Mouse (Mus musculus) liver, embryonic 11.5 days (tissue): ENCODE results near the gene Mep1a. TPM values are rescaled to one million over a fixed set of nuclear protein-coding genes. Genes with fewer than 3 reads are reported as not detected.

Source experiments
- ATAC-seq: fragments of 200-750 bp; cut with Nextera tagmentation; replicated peaks from 2 replicates; pipeline ENCODE4 v1.8.0; 2017; ENCODE audit warnings: moderate number of reproducible peaks, mild to moderate bottlenecking, moderate TSS enrichment, moderate library complexity; ENCODE audit not compliant: low FRiP score
- DNase-seq: peaks from one replicate; pipeline ENCODE4 v3.0.0-alpha.2; 2017; ENCODE audit warnings: low spot score
- H3K27ac ChIP-seq: fragments of 300-500 bp; sonication (generic); 2 replicates; pipeline ENCODE4 v1.5.1; 2014; ENCODE audit warnings: mild to moderate bottlenecking, low read depth, low read length, control low read depth
- H3K27me3 ChIP-seq: fragments of 300-500 bp; sonication (generic); replicated peaks from 2 replicates; pipeline ENCODE4 v1.6.1; 2014; ENCODE audit warnings: low read length, mixed read lengths; ENCODE audit not compliant: control insufficient read depth, insufficient read depth
- H3K36me3 ChIP-seq: fragments of 300-500 bp; sonication (generic); 2 replicates; pipeline ENCODE4 v1.6.1; 2014; ENCODE audit warnings: mild to moderate bottlenecking, low read length, moderate library complexity, mixed read lengths; ENCODE audit not compliant: control insufficient read depth, insufficient read depth
- H3K4me1 ChIP-seq: fragments of 300-500 bp; sonication (generic); replicated peaks from 2 replicates; pipeline ENCODE4 v1.6.1; 2014; ENCODE audit warnings: low read length, mixed read lengths; ENCODE audit not compliant: control insufficient read depth, insufficient read depth
- H3K4me2 ChIP-seq: fragments of 300-500 bp; sonication (generic); 2 replicates; pipeline ENCODE4 v1.6.1; 2014; ENCODE audit warnings: mild to moderate bottlenecking, control low read depth, moderate library complexity
- H3K4me3 ChIP-seq: fragments of 300-500 bp; sonication (generic); 2 replicates; pipeline ENCODE4 v1.5.1; 2014; ENCODE audit warnings: low read depth, low read length, control low read depth
- H3K9ac ChIP-seq: fragments of 300-500 bp; sonication (generic); 2 replicates; pipeline ENCODE4 v1.6.1; 2014; ENCODE audit warnings: low read depth, low read length, control low read depth
- H3K9me3 ChIP-seq: fragments of 300-500 bp; sonication (generic); 2 replicates; pipeline ENCODE4 v1.6.1; 2016; ENCODE audit warnings: low read length, inconsistent platforms, mixed read lengths; ENCODE audit not compliant: control insufficient read depth
- WGBS: fragments of 180-500 bp; shearing (Covaris S2); extraction: QIAGEN DNeasy Blood & Tissue Kit; methylation state at CpG from one replicate; pipeline ENCODE4 v1.1.7; 2014; 5-methylcytosine and 5-hydroxymethylcytosine counted together
- polyA plus RNA-seq: library from polyadenylated mRNA; unstranded; fragments of >200 nt; fragmentation: Nextera tagmentation; extraction: Ambion mirVana; gene quantifications from 2 replicates; pipeline ENCODE4 v1.2.1, GENCODE M21; 2014

Gene Mep1a
- polyA plus RNA-seq, 1 experiment from 2014 or later, result not detected

DNA sequence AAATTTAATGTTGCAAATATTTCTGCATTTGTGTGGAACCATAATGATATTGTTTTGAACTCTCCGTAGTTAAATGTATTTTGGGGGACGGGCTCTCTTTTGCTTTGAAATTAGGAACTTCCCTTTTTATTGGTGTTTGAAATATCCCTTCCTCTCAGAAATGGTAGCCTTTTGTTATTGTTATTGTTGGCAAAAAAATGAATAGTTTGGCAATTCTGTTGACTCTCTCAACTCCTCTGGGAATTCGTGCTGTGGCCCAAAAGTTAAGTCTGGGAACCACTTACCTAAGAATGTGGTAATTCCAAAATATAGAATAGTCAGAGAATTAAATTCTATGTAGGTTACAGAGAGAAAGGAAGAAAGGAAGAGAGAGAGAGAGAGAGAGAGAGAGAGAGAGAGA lies 17.6 kb upstream of the Mep1a start:
- no peak for ATAC-seq
- DNase-seq, result no peak
- Histone ChIP-seq H3K9me3 (no peaks in the 10 kb centered on the region), H3K27me3 (no peaks in the 10 kb centered on the region), H3K9ac (no peak overlapping the region), H3K27ac (no peak overlapping the region), H3K4me1 (no peaks in the 10 kb centered on the region), H3K4me3 (no peak overlapping the region), H3K4me2 (no peak overlapping the region), H3K36me3 (no peaks in the 10 kb centered on the region)
- 55% methylated on average over 3 of the region's 3 CpGs for WGBS

GRCm38 (mm10) chr17:43518644-43519409 lies 16.2 kb upstream of the Mep1a start:
- 0 out of 2 replicates have a peak, but pooled peaks have one; percentile 29 for ATAC-seq
- Histone ChIP-seq H3K4me2 (no peak overlapping the region), H3K9ac (no peak overlapping the region), H3K4me1 (no peaks in the 10 kb centered on the region), H3K27me3 (no peaks in the 10 kb centered on the region), H3K27ac (no peak overlapping the region), H3K36me3 (no peaks in the 10 kb centered on the region), H3K4me3 (no peak overlapping the region), H3K9me3 (no peaks in the 10 kb centered on the region)
- WGBS, result 27% methylated on average over 18 of the region's 18 CpGs
- DNase-seq, result peak; percentile 39

DNA sequence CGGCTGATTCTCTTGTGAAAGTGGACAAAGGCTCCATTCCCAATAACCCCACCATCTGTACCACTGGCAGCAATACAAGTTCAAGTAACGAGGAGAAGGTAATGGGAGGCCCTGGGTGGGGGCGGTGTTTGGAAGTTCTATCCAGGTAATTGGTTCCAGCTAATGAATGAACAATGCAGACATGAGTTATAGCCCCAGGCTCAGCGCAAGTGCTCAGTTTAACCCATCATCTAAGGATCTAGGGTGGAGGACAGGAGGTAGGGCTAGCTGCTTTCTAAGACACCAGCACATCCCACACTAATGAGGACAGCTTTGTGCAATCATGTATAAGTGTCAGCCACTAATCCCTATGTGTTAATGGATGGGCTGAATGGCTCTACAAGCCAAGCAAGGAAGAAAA lies 8.2 kb upstream of the Mep1a start:
- ATAC-seq, result no peak

DNA sequence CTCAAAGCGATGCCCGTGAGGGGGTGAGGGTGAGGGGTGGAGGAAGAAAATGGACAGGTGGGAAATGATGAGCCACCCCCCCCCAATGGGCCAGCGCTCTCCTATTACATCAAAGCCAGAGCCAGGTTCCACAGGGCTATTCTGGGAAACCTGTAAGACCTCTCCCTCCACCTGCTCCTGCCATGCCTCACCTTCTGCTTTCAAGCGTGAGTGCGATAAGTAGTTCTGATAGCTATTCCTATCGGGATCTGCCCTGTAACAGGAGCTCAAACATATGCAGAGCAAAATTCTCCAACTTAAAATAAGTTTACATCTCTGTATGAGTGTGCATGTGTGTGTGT lies 2.0 kb upstream of the Mep1a start:
- WGBS, result 69% methylated on average over 6 of the region's 6 CpGs
- no peak overlapping the region for H3K27ac ChIP-seq
- no peaks in the 10 kb centered on the region for H3K36me3 ChIP-seq
- no peak overlapping the region for H3K4me3 ChIP-seq
- no peak overlapping the region for H3K4me2 ChIP-seq
- H3K27me3 ChIP-seq, result no peaks in the 10 kb centered on the region
- no peaks in the 10 kb centered on the region for H3K9me3 ChIP-seq
- DNase-seq (no peak), ATAC-seq (no peak)
- H3K9ac ChIP-seq, result no peak overlapping the region
- H3K4me1 ChIP-seq, result no peaks in the 10 kb centered on the region

More for the DNA sequence above, 8.2 kb upstream of the Mep1a start:
- no peak for DNase-seq
- Histone ChIP-seq H3K9me3 (no peaks in the 10 kb centered on the region), H3K36me3 (no peaks in the 10 kb centered on the region), H3K4me1 (no peaks in the 10 kb centered on the region), H3K27ac (no peak overlapping the region), H3K9ac (no peak overlapping the region), H3K4me2 (no peak overlapping the region), H3K4me3 (no peak overlapping the region), H3K27me3 (no peaks in the 10 kb centered on the region)
- WGBS, result 81% methylated on average over 4 of the region's 4 CpGs

GRCm38 (mm10) chr17:43503861-43504593 lies 1.4 kb upstream of the Mep1a start:
- WGBS, result 51% methylated on average over 4 of the region's 4 CpGs
- Histone ChIP-seq H3K9me3 (no peaks in the 10 kb centered on the region), H3K27ac (no peak overlapping the region), H3K4me2 (no peak overlapping the region), H3K36me3 (no peaks in the 10 kb centered on the region), H3K9ac (no peak overlapping the region), H3K27me3 (no peaks in the 10 kb centered on the region), H3K4me1 (no peaks in the 10 kb centered on the region), H3K4me3 (no peak overlapping the region)
- ATAC-seq (no peak), DNase-seq (no peak)

DNA sequence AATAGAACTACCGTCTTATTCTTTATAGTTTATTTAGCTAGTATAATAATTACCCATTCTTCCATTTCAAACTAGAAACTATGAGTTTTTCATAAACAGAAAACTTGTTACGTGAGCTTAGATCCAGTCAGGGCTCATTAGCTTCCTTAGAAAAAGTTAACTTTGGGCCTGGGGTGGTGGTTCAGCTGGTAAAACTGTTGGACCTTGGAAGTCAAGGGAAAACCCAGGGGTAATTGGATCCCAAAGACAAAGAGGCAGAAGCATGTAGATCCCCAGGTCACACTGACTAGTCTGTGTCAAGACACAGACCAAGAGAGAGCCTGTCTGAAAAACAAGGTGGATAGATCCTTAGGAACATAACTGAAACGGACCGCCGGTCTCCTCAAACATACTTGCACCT lies 981 bp downstream of the Mep1a start:
- H3K9ac ChIP-seq, result no peak overlapping the region
- no peak overlapping the region for H3K27ac ChIP-seq
- no peak for ATAC-seq
- no peaks in the 10 kb centered on the region for H3K9me3 ChIP-seq
- no peak for DNase-seq
- H3K4me2 ChIP-seq, result no peak overlapping the region
- no peaks in the 10 kb centered on the region for H3K36me3 ChIP-seq
- H3K4me3 ChIP-seq, result no peak overlapping the region
- WGBS, result 92% methylated on average over 5 of the region's 5 CpGs
- H3K27me3 ChIP-seq, result no peaks in the 10 kb centered on the region
- no peaks in the 10 kb centered on the region for H3K4me1 ChIP-seq

- H3K9ac ChIP-seq, result no peak overlapping the region
- H3K27me3 ChIP-seq, result no peaks in the 10 kb centered on the region
- H3K4me2 ChIP-seq, result no peak overlapping the region
- no peaks in the 10 kb centered on the region for H3K9me3 ChIP-seq
- ATAC-seq, result no peak
- H3K36me3 ChIP-seq, result no peaks in the 10 kb centered on the region
- H3K27ac ChIP-seq, result no peak overlapping the region
- DNase-seq, result no peak
- 41% methylated on average over 3 of the region's 3 CpGs for WGBS
- H3K4me3 ChIP-seq, result no peak overlapping the region
- no peaks in the 10 kb centered on the region for H3K4me1 ChIP-seq
Measured at GRCm38 (mm10) chr17:43501223-43501622, 1.4 kb downstream of the Mep1a start.

DNA sequence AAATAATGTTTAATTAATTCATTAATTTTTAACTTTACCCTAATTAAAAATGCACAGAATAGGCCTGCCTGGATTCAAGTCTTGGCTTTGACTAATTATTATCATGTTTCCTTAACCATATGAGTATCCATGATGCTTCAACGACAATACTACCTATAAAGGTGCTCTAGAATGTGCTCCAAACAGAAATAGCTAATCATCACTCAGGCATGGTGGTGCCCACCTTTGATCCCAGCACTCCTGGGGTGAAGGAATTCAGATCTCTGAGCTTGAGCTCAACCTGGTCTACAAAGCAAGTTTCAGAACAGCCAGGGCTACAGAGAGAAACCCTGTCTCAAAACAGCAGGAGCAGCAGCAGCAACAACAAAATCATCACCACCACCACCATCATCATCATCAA lies 2.1 kb downstream of the Mep1a start:
- Histone ChIP-seq H3K27ac (no peak overlapping the region), H3K9me3 (no peaks in the 10 kb centered on the region), H3K27me3 (no peaks in the 10 kb centered on the region), H3K4me2 (no peak overlapping the region), H3K36me3 (no peaks in the 10 kb centered on the region), H3K4me1 (no peaks in the 10 kb centered on the region), H3K9ac (no peak overlapping the region), H3K4me3 (no peak overlapping the region)
- no peak for DNase-seq
- ATAC-seq, result no peak
- WGBS, result 76% methylated on average over 1 of the region's 1 CpGs

DNA sequence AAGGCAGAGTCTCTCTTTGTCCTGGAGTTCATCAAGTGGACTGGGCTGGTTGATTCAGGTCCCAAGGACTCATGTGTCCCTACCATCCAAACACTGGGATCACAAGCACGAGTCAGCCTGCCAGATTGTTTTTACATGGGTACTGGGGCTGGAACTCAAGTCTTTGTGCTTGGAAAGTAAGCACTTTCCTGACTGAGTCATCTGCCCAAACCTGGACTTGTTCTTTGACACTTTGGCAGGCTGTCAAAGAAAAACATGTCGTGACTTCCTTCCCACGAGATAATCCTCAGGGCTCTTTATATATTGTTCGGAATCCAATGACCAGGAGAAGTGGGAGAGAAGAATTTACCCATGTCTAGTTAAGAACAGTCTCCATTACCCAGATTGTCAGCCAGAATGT lies 5.1 kb downstream of the Mep1a start:
- Histone ChIP-seq H3K36me3 (no peaks in the 10 kb centered on the region), H3K4me2 (no peak overlapping the region), H3K4me3 (no peak overlapping the region), H3K9me3 (no peaks in the 10 kb centered on the region), H3K9ac (no peak overlapping the region), H3K27me3 (no peaks in the 10 kb centered on the region), H3K27ac (no peak overlapping the region), H3K4me1 (no peaks in the 10 kb centered on the region)
- no peak for DNase-seq
- 75% methylated on average over 4 of the region's 4 CpGs for WGBS
- ATAC-seq, result no peak
